ENCODE assay signal across 8 mouse cellular contexts in the genomic region with DNA sequence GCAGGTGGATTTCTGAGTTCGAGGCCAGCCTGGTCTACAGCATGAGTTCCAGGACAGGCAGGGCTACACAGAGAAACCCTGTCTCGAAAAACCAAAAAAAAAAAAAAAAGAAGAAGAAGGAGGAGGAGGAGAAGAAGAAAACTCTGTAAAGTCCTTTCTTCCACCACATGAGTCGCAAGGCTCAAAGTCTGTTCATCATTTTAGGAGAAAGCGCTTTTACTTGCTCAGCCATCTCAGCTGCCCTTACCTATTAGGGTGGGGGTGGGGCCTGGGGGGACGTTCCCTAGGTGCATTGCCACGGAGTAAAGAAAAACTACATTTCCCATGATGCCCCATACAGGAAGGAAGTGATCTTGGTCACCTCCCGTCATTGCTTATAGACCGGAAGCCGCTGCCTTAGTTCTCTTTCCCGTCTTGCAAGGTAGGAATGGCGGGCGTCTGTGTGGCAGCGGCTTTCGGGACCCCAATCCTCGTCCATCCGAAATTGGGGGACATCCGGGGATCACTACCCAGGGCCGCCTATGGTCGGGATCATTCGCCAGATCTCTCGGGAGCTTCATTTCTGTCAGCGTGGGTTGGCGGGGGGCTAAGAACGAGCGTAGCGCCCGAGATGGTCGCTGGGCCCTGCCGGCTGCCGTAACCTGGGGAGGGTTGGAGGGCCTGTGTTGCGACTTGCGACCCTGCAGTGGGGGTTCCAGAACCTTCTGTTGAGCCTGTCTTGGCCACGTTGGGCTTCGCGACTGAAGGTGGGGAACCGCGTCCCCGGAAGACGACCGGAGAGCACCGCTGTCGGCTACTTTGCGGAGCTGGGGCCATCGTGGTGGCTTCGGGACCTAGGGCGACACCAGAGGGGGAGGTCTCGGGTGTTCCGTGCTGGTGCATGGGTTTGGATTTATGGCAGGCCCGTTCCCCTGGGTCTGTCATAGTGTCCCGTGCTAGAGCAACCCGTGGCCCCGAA. TPM values are rescaled to one million over a fixed set of nuclear protein-coding genes. Genes with fewer than 3 reads are reported as not detected.
A peak's percentile ranks its signal among the peaks of the same experiment; 100 is the strongest.
DNase-seq lines count a peak whose midpoint lies in the region; ATAC-seq lines count a peak whose summit lies in the region.

A gene (plus strand): TSS at position 350 of the 958 bp plus-strand sequence.

- peak; percentile 87 for ATAC-seq in embryonic facial prominence, embryonic 13.5 days (ENCODE audit: insufficient number of reproducible peaks, insufficient read depth, low FRiP score, low TSS enrichment, low read depth)
- ATAC-seq in limb, embryonic 12.5 days (ENCODE audit: insufficient number of reproducible peaks, insufficient read depth, low FRiP score, low TSS enrichment, low read depth): peak; percentile 89
- ATAC-seq in midbrain, embryonic 14.5 days (ENCODE audit: low FRiP score, low TSS enrichment): peak; percentile 90

- peak within 1 kb of the TSS; percentile 83 for H3K27ac ChIP-seq in embryonic facial prominence, embryonic 13.5 days
- H3K27ac ChIP-seq in limb, embryonic 12.5 days: peak within 1 kb of the TSS; percentile 85
- peak within 1 kb of the TSS; percentile 85 for H3K27ac ChIP-seq in midbrain, embryonic 14.5 days (replicated peaks; ENCODE audit: low read depth, low read length)

- peaks cover 39% of the 10 kb centered on the region for H3K36me3 ChIP-seq in embryonic facial prominence, embryonic 13.5 days
- peaks cover 40% of the 10 kb centered on the region for H3K36me3 ChIP-seq in limb, embryonic 12.5 days
- peaks cover 40% of the 10 kb centered on the region for H3K36me3 ChIP-seq in midbrain, embryonic 14.5 days (ENCODE audit: control insufficient read depth, insufficient read depth, low read length)

- WGBS in embryonic facial prominence, embryonic 13.5 days: 1% methylated on average over 52 of the region's 52 CpGs
- WGBS in limb, embryonic 12.5 days: 2% methylated on average over 52 of the region's 52 CpGs
- WGBS in midbrain, embryonic 14.5 days: 2% methylated on average over 52 of the region's 52 CpGs

- peaks cover 25% of the 10 kb centered on the region for H3K4me1 ChIP-seq in embryonic facial prominence, embryonic 13.5 days
- peaks cover 21% of the 10 kb centered on the region for H3K4me1 ChIP-seq in limb, embryonic 12.5 days (replicated peaks)
- peaks cover 6% of the 10 kb centered on the region; the same call in 1 of the 2 replicates for H3K4me1 ChIP-seq in midbrain, embryonic 14.5 days (ENCODE audit: control insufficient read depth, insufficient read depth, low read length)

- peak; percentile 96 for DNase-seq in 3T3-L1 (ENCODE audit: low read depth, low spot score)
- DNase-seq in adrenal gland, postnatal 36 days: peak; percentile 81 to 84
- DNase-seq in heart, adult 18-20 months: peak; percentile 89 to 90
- DNase-seq in kidney, adult 18-20 months: peak; percentile 81
- peak; percentile 93 for DNase-seq in midbrain, embryonic 14.5 days
- peak; percentile 60 to 68 for DNase-seq in spleen, adult 18-20 months

- H3K9ac ChIP-seq in embryonic facial prominence, embryonic 13.5 days: peak within 1 kb of the TSS; percentile 100
- peak within 1 kb of the TSS; percentile 99 for H3K9ac ChIP-seq in limb, embryonic 12.5 days (replicated peaks)
- peak within 1 kb of the TSS; percentile 97 for H3K9ac ChIP-seq in midbrain, embryonic 14.5 days (replicated peaks; ENCODE audit: low read length)

- H3K27me3 ChIP-seq in embryonic facial prominence, embryonic 13.5 days: no peaks in the 10 kb centered on the region
- H3K27me3 ChIP-seq in limb, embryonic 12.5 days: no peaks in the 10 kb centered on the region
- H3K27me3 ChIP-seq in midbrain, embryonic 14.5 days (ENCODE audit: control insufficient read depth, insufficient read depth, low read length): no peaks in the 10 kb centered on the region

- peak within 1 kb of the TSS; percentile 98 for H3K4me3 ChIP-seq in embryonic facial prominence, embryonic 13.5 days
- H3K4me3 ChIP-seq in limb, embryonic 12.5 days (replicated peaks): peak within 1 kb of the TSS; percentile 96
- H3K4me3 ChIP-seq in midbrain, embryonic 14.5 days (replicated peaks; ENCODE audit: low read depth, low read length): peak within 1 kb of the TSS; percentile 96

- H3K9me3 ChIP-seq in embryonic facial prominence, embryonic 13.5 days: no peaks in the 10 kb centered on the region
- no peaks in the 10 kb centered on the region for H3K9me3 ChIP-seq in limb, embryonic 12.5 days
- H3K9me3 ChIP-seq in midbrain, embryonic 14.5 days (ENCODE audit: control insufficient read depth, low read length): no peaks in the 10 kb centered on the region

- H3K4me2 ChIP-seq in embryonic facial prominence, embryonic 13.5 days: peak within 1 kb of the TSS; percentile 69
- peak within 1 kb of the TSS; percentile 65 for H3K4me2 ChIP-seq in limb, embryonic 12.5 days
- H3K4me2 ChIP-seq in midbrain, embryonic 14.5 days (ENCODE audit: low read length): peak within 1 kb of the TSS; percentile 81

RNA-seq across cellular contexts. Expression of the gene that starts here (rescaled TPM):
- total RNA-seq in adrenal gland, postnatal 36 days (2021): 1,000 to 10,000 TPM; 1,036 to 1,050 TPM
- 726 and 753 TPM in 2 replicates for polyA plus RNA-seq in embryonic facial prominence, embryonic 13.5 days (2015; fragmentation: Nextera tagmentation; extraction: Ambion mirVana)
- 100 to 1,000 TPM; 479 to 585 TPM for total RNA-seq in heart, adult 18-20 months (2021)
- 618 and 637 TPM in 2 replicates for polyA plus RNA-seq in limb, embryonic 12.5 days (2016; fragmentation: Nextera tagmentation; extraction: Ambion mirVana)
- 432 and 438 TPM in 2 replicates for polyA plus RNA-seq in midbrain, embryonic 14.5 days (2014; fragmentation: Nextera tagmentation; extraction: Ambion mirVana)

Comparison
In these comparisons a context has a peak if more than half of its experiments do, and no peak if none do; other contexts are left out.
1. Peak in every context shown above with its lines: DNase-seq, ATAC-seq, H3K4me3 ChIP-seq and H3K27ac ChIP-seq.